Mouse (Mus musculus): ENCODE results near the gene Loxl1. TPM values are rescaled to one million over a fixed set of nuclear protein-coding genes. Genes with fewer than 3 reads are reported as not detected.
A peak's percentile ranks its signal among the peaks of the same experiment; 100 is the strongest.

The Loxl1 gene
- total RNA-seq (2015) (not detected in 2 replicates), total RNA-seq (2017) (not detected in 2 replicates)

DNA sequence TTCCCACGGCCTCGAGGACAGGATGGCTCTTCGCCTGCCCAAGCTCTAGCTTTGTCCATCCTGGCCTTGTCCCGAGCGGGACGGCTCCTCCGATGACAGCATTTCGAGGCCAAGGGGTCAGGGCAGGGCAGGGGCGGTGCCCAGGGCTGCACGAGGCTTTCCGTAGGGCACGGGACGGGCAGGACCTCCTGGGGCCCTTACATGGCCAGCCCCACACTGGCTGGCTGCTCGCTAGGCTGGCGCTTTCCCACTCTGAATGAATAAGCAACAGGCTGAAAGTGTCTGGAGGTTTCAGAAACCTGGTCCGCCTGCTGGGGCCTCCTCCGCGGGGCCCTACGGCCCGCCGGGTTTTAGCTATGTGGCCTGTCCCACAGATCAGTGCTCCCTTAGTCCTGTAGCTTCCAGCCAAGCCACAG lies at the start of gene Loxl1:
Loxl1 (minus strand) TSS at position 243 of the 416 bp plus-strand sequence.
- no peak for ATAC-seq (replicated peaks; ENCODE audit: poor library complexity)

DNA sequence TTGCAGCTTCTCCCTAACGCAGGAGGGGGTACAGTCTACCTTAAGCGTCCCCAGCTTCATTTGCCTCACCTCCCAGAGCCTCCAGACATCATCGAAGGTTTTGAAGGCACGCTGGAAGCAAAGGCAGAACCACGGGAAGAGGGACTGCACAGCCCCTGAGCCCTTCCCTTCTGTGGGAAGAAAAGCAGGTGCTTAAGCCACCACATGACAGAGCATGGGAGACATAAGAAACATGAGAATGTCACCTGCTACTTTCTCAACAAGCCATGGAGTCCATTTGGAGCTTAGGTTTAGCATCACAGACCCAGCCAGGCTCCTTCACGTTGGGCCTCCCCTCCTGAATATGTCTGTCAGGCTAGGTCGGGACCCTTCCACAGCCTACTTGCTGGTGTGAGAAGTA lies 49.0 kb upstream of the Loxl1 start:
- no peak for ATAC-seq (replicated peaks; ENCODE audit: poor library complexity)

DNA sequence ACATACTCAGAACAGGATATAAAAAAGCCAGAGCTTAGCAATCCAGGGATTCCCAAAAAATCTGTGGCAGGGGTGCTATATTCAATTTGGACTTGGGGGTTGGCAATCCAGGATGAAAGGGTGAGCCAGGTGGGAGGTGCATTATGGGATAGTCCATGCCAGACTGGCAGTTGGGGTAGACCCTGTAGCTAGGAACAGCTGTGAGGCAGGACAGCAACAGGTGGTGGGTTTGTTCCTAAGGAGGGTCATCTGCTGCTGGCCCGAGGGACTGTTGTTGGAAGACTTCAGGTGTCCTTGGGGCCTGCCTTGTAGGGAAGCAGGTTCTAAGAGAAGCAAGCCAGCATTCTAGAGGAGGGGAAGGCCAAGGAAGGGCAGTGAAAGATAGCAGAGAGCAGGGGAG lies 48.4 kb upstream of the Loxl1 start:
- no peak for ATAC-seq (replicated peaks; ENCODE audit: poor library complexity)

DNA sequence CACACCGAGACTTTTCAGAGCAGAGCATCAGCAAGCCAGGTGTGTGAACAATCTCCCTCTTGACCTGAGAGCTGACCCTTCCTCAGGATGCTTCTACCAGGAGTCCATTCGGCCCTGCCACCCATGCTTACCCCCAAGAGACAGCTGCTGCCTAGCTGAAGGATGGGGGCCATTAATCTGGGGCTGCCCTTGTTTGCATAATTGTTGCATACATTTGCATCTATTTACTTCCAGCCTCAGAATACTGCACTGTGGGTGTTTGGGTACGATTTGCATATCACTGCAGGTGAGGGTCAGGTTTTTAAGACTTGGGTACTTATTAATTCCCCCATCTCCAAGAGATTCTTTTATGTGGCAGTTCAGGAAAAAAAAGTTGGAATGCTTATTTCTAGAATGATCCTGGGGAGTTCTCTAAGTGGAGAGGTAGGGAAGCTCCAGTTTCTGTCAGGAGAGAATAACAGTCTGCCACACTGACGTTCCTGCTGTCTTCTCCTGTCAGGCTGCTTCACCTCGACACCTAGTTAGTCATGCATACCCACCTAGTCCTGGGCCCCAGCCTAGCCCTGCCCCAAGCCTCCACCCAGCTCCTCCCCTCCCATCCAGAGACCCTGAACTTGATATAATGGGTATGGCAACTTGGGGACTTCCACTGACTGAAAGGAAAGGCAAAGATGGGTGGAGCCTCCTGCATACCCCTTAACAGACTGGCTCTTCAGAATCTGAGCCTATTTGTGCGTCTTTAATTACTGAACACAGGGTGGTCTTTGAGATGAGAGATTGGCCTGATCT lies 42.5 kb upstream of the Loxl1 start:
- no peak for ATAC-seq (replicated peaks; ENCODE audit: poor library complexity)

DNA sequence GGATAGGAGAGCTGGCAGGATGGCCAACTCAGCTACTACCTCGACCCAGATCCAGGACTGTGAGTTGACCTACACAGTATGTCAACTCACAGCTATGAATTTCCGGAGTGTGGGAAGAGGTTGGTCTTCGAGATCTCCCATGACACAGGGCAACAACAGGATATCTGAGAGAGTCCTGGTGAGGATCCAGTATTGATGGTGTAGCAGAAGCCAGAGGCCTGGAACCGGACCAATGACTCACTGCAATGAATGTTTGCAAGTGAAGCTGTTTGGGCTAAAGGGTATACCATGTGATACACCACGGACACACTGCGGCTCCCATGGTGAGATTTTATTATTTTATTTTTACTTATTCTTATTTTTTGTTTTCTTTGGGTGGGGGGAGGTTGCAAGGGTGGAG lies 41.7 kb upstream of the Loxl1 start:
- no peak for ATAC-seq (replicated peaks; ENCODE audit: poor library complexity)

DNA sequence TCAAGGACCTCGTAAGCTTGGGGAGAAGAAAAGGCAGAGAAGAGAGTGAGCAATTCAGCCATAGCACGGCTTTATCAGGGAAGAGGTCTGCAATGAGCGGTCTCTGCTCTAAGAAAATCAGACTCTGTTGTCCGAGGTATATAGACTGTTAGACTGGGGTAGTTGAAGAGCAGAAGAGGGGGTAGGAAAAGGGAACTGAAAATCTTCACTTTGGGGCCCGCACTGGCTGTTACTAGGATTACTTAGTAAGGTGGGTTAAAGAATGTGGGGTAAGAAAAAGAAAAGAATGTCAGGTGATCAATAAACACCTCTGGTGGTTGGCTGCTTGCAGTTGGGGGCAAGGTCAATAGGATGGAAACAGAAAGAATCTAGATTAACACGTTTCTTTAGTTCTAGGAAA lies 40.2 kb upstream of the Loxl1 start:
- ATAC-seq (replicated peaks; ENCODE audit: poor library complexity) = no peak

DNA sequence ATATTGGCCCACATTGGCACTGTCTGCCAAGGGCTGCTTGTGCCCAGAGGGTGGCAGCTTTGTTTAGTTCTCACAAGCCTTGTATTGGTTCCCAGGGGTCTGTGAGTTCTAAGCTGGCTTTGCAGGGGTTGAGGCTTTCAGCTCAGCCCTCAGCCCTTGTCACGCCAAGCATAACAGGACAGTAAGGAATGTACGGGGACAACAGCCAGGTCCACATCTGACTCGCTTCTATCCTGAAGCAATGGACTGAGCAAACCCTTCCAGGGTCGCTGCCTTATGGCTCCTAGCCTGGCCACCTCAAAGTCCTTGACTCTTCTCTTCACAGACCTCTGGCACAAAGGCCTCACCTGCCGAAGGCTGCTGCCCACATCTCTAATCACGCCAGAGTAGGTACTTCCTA lies 34.8 kb upstream of the Loxl1 start:
- no peak for ATAC-seq (replicated peaks; ENCODE audit: poor library complexity)

DNA sequence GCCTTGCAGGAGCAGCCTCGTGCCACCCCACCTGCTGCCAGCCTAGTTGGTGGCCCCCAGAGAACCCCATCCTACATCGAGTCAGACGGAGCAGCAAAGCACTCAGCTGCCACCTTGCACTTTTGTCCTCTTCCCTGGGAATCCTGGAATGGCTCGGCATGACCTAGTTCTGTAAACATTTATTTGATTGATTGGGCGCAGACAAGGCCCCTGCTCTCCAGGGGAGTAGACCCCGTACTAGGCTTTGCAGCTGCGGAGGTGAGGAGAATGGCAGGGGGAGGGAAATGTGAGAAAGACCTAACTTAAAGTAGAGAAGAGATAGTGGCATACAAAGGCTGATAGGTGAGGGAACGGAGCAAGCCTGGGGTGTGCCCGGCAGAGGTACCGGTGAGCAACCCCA lies 33.5 kb upstream of the Loxl1 start:
- no peak for ATAC-seq (replicated peaks; ENCODE audit: poor library complexity)

DNA sequence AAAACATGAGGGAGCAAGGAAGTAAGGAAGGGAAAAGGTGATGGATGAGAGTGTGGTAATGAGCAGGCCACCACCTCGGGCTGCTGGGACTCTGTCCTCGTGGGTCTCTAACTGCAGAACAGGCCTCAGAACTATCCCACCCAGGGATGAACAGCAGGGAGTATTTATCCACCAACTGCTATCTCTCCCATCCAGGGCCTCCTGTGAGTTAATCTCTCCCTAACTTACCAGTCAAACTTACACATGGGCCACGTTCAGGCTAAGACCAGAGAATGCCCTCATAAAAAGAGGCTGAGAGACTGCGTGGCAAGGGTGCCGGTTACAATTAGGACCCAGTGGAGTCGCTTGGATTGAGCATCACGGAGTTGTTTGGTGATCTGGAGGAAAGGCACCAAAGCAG lies 33.0 kb upstream of the Loxl1 start:
- ATAC-seq (replicated peaks; ENCODE audit: poor library complexity) = no peak

DNA sequence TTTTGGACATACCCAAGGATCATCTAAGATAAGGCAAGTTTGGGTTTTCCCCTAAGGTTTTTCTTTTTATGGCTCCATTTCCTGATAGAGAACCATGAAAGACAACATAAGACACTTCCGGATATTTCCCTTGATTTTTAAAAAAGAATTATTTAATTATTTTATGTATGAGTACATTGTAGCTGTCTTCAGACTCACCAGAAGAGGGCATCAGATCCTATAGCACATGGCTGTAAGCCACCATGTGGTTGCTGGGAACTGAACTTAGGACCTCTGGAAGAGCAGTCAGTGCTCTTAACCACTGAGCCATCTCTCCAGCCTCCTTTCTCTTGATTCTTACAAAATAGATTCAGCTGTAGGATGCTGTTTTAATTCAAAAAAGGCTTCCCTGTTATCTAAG lies 28.8 kb upstream of the Loxl1 start:
- ATAC-seq (replicated peaks; ENCODE audit: poor library complexity) = no peak

DNA sequence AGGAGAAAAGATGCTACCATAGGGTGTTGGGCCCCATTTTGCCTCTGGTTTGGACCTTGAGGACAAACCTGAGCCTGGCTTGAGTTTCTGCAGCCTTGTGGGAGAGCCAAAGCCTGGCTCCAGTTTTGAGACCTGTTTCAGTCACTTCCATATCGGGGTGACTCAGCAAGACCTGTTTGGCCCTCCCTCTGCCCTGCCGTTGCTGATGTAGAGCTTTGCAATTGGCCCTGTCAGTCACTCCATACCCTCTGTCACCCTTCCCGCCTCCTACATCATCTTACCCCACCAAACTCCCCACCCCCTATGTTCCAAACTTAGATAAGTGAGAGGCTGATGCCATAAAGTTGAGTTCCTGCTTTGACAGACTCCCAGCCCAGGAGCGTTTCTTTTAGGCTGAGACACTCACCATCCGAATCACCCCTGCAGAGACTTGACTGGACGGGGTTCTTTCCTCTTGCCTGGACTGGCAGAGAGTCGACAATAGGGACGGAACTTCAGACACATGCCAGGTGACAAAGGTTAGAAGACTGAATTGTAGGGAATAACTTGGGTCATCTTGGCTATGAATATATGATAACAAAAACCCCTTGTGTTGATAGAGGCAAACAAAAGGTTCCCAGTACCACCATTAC lies 23.8 kb upstream of the Loxl1 start:
- ATAC-seq (replicated peaks; ENCODE audit: poor library complexity) = no peak

DNA sequence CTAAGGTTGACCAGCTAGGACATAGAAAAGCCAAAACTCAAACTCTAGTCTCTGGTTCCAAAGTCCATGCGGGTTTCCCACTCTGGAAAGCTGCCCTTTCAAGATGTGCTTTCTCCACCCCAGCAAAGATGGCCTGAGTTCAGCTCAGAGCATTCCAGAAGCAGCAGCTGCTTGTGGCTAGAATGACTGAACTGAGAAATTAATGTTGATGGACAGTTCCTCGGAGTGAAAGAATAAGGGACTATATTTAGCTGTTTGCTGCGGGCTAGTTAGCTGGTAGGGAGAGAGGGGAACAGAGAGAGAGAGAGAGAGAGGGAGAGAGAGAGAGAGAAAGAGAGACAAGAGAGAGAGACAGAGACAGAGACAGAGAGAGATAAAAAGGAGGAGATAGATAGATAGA lies 18.3 kb upstream of the Loxl1 start:
- no peak for ATAC-seq (replicated peaks; ENCODE audit: poor library complexity)

DNA sequence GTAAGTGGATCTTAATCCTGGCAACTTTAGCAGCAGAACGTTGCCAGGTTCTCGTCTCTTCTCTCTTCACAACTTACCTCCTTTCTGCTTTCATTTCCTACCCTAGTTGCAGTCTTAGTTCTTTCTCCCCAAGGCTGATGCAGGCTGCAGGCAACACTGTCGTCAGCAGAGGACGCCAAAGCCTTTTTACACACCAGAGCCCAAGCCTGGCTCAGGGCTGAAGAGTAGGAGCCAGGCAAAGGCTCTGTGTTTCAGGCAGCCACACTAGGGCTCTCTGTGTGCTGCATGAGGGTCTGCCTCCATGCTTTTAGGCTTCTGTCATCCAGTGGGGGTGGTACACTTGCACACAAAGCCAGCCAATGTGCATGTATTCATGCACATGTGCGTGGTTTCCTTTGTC lies 17.3 kb upstream of the Loxl1 start:
- peak; percentile 46; the same call in 1 of the 2 replicates for ATAC-seq (replicated peaks; ENCODE audit: poor library complexity)

DNA sequence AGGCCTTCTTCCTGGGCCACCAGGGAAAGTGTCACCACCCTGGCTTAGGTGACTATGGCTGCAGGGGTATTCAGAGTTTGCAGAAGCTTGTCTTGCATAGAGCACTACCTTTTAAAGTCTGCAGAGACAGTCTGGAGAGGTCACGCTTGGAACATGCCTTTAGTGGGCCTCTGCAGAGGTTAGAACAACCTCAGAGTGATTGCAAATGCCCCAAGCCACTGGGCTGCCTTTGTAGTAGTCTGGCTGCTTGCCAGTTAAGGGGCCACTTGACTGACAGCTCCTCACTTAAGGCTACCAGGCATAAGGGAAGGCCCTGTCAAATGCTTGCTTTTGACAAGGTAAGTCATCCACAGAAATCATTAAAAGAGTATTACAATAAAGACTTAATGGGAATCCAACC lies 14.4 kb upstream of the Loxl1 start:
- no peak for ATAC-seq (replicated peaks; ENCODE audit: poor library complexity)

DNA sequence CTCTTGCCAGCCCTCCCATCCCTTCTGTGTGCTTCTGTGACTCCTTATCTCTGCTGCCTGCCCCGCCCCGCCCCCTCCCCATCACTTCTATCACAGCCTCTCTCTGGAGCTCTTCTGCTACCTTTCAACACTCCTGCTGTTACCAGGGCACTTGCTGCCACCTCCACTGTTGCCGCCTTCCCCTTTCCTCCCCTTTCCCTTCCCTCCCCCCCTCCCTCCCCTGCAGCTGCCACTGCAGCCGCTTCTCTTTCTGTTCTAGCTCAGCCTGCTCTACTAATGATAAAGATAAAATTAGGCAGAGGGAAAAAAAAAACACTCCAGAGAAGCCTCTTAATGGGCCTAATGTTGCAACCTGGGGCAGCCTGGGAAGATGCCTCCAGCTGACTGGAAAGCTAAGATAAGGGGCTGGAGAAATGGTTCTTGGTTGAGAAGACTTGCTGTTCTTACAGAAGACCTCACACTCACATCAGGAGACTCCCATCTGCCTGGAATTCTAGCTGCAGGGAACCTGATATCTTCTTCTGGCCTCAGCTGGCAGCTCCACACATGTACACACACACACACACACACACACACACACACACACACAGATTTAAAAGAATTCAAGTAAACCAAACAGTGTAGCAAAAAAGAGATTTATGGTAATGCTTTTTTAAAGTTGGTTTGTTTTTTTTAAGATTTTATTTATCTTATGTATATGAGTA lies 13.6 kb upstream of the Loxl1 start:
- ATAC-seq (replicated peaks; ENCODE audit: poor library complexity) = no peak

DNA sequence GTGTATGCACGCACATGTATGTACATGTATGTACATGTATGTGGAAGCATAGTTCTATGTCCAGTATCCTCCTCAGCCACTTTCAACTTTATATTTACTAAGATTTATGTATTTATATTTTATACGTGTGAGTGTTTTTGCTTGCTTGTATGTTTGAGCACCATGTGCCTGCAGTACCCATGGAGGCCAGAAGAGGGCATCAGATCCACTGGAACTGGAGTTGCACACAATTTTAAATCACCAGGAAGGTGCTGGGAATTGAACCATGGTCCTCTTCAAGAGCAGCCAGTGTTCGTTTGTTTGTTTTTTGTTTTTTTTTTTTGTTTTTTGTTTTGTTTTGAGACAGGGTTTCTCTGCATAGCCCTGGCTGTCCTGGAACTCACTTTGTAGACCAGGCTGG lies 8.7 kb upstream of the Loxl1 start:
- ATAC-seq (replicated peaks; ENCODE audit: poor library complexity) = no peak

DNA sequence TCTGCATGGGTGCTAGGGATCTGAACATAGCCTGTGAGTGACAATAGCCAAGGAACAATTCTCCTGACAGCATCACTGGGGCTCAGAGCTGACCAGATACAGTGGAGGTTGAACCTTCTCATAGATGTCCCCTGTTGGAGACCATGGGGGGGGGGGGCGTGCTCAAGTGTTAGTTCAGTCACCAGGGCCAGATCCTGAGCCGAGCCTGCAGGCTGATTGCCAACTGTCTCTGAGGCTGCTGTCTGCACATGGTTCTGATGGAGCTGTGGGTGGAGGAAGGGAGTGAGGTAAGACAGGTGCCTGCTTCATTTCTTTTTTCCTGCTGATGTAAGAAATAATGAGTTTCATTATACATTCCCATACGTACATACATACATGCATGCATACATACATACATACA lies 5.3 kb upstream of the Loxl1 start:
- no peak for ATAC-seq (replicated peaks; ENCODE audit: poor library complexity)

DNA sequence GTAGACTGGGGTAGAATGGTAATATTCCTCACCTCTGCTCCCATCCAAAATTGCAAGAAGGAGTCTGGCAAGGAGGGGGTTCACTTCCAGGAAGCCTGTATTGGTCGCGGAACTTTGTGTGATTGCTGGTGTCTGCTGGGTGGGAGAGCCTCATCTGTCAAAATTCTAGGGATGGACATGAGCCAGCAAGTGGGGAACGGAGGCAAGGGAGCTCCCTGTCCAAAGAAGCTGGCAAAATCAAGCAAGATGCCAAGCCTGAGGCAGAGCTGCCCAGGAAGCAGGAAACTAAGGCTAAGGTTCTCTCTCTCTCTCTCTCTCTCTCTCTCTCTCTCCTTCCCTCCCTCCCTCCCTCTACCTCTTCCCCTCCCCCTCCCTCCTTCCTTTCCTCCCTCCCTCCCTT lies 4.4 kb upstream of the Loxl1 start:
- ATAC-seq (replicated peaks; ENCODE audit: poor library complexity) = no peak

DNA sequence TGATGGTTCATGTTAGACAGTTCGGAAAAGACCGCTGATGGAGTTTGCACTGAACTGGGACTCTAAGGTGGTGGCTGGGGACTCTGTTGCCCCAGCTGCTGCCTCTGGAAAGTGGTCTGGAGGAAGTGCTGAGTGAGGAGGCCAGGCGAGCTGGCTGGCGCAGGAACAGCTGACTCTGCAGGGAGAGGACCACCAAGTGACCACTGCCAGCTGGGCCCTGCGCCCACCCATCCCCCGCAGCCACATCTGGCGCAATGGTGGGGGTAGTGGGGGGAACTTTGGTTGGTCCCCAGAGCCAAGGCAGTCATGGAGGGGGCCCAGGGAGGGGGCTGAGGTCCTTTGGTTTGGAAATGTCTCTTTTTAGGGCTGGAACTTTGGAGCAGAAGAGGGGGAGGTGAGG lies 3.8 kb upstream of the Loxl1 start:
- no peak for ATAC-seq (replicated peaks; ENCODE audit: poor library complexity)

DNA sequence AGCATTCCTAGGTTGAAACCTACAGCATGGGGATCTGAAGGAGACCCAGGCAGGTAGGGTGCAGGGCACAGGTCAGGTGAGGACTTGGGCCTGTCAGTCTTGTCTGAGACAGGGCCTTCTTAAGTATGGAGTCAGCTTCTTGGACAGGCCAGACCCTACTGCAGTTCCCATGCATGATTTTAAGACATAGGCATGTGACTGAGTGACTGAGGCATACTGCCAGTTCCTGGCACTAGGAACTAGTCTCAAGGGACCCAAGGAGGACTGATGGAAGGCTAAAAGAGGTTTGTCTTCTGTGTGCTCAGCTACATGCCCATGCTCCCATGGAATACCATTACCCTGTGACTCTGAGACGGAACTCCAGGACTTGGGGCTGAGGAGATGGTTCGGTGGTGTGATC lies 2.9 kb upstream of the Loxl1 start:
- ATAC-seq (replicated peaks; ENCODE audit: poor library complexity) = no peak

DNA sequence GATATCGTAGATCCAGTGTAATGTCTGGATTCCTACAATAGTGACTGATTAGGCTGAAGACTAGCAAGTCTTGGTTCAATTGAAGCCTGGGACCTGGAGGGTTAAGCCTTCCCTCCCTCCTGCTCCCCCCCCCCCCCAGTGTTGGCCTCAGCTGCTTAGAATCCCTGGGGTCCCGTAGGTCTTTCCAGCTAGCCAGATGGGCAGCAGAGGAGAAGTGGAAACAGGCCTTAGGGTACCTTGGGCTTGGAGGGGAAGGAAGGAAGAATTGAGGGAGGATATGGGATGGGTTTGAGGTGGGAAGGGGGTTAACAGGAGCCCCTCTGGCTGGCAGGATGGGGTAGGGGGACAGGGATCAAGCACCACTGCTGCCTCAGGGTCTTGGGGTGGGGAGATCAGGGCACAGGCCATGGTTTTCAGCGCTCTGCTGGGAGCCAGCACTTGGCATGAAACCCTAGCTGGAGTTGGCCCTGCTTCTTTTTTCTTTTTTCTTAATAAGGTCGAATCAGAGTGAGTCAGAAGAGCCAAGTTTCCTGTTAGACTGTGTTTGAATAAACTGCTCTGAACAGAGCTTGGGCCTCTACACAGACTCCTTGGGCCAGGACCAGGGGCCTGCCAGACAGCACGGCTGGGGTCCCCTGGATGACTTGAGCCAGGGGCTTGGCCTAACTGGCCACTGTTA lies 1.8 kb upstream of the Loxl1 start:
- no peak for ATAC-seq (replicated peaks; ENCODE audit: poor library complexity)

Measured in megakaryocyte progenitor cell, adult 5-6 weeks (primary cell).